Mouse (Mus musculus): ENCODE measurements around the gene March6.

- TF ChIP-seq EP300 (IDR thresholded peaks at IDR 0.05; ENCODE audit: low read depth): no peak
- TF ChIP-seq CTCF (IDR thresholded peaks at IDR 0.05; ENCODE audit: low read depth): no peak
Observed at GRCm38 (mm10) chr15:31454096-31454860, 76.6 kb downstream of the March6 start.
